Mouse (Mus musculus) kidney, adult 11 months (tissue): ENCODE data around the gene Nptn.
A peak's percentile ranks its signal among the peaks of the same experiment; 100 is the strongest.

Experiments
- DNase-seq: peaks from one replicate; pipeline ENCODE4 v3.0.0; 2022

Gene Nptn

DNA sequence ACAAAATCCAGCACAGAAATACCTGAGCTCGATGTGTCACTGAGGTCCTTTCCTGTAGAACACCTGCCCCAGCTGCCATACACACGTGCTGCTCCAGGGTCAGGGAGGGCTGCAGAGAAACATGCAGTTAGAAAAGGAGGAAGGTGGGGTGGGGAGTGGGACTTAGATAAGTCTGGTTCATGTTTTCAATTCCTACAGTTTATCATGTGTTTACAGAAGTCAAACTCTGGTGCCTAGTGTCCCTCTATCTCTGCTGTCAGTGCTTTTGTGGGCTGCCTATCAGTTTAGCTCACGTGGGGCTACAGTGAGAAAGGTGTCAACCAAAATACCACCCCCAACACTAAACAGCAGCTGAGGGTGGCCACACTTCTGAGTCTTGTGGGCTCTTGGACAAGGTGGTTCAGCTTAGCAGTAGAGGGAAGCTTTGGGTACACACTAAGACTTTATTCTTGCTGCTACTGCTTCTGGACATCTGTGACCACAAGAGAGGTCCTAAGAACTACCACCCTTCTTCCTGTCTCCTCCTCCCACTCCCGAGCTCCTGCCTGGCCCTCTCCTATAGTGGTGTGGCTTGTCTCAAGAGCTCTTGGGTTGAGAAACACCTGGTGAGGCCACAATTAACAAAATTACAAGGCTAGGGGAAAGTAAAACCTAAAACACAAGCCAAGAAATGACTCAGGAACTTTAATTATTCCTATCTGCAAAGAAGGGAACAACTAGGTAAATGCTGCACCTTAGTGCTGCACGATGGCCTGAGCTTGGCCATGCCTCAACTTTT lies 75.9 kb downstream of the Nptn start:
- DNase-seq = no peak

DNA sequence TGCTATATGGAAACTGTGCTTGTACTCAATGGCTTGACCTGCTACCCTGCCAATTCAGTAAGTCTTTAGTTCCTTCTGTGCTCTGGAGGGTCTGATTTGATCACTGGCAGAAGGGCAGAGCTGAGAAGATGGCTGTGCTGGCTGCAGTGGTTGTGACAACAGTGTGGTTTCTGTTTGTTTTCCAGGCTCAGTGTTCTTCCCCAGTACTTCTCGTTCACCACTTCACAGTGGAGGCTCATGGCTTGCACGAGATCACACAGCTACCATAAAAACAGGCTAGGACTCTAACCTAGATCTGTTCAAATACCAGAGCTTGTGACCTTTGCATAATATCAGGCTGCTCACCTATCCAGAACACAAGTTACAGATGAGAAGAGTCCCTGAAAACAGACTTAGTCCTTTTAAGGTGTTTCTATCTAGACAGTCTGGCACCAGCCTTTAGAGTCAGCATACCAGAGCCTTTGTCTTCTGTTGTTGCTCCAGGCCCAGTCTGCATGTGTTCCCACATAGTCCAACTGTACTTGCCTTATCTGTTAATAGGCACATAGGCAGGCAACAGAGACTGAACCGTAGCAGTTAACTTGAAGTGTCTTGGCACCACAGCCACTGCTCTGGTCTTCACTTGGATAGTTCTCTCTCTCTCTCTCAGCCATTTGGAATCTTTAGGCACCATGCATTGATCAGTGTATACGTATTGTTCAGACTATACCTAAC lies 76.7 kb downstream of the Nptn start:
- DNase-seq = no peak

DNA sequence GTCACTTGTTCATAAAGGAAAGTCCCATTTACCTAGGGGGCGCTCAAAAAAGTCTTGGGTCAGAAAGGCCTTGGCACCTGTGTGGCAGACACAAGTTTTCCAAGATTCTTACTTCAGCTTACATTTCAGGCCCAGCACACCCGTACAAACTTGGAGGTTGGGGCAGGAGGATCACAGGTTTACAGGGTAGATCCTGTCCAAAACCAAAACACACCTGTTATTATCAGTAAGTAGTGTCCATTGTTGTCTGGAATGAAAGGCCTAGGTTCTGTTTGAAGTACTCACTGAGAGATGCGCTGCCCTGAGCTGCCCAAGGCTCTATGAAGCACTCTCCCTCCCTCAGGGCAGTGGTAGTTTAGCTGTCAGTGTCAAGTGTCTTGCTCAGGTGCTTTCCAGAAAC lies 77.3 kb downstream of the Nptn start:
- DNase-seq = no peak

DNA sequence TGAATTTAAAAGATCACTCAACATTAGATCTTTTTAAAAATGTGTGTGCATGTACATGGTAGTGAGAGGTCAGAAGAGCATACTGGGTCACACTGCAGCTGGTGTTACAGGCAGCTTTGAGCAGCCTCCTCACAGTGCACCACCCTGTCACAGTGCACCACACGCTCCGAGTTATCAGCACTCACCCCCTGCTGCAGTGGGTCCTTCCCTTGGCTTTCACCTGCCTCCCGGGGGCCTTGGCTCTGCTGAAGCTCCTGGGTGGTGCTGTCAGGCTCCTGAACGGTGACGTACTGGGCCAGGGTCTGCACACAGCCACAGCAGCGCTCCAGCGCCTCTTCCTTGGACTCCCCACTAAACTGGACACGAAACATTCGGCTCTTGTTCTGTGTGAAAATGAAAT lies 77.9 kb downstream of the Nptn start:
- DNase-seq = no peak

DNA sequence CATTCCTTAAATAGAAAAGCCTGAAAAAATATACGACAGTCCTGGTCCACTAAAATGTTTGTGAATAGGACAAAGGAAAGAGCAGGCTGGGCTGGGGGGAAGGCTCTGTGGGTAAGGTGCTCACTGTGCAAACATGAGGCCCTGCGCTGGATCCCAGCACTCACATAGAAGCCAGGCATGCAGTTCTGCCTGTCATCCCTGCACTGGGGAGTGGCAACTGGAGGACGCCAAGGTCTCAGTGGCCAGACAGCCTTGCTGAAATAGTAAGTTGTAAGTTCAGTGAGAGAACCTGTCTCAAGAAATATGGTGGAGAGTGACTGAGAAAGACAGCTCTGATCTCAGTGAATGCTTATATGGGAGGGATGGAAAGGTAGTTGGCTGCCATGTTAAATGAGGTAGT lies 78.6 kb downstream of the Nptn start:
- DNase-seq = no peak

DNA sequence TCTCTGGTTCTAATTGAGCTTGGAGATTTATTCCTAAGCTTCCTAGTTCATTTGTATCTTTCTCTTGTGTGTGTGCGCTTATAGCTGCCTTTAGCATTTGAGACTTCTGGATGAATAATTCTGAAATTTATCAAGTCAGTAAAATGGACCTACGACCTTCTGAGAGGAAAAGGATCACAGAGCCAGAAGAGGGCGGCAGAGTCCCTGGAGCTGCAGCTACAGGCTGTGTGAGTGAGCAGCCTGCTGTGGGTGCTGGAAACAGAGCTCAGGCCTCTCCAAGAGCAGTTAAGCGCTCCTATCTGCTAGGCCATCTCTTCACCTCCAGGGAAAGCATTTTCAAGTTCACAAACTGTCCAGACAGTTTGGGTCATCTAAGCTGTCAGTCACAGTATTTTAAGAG lies 80.0 kb downstream of the Nptn start:
- no peak for DNase-seq

DNA sequence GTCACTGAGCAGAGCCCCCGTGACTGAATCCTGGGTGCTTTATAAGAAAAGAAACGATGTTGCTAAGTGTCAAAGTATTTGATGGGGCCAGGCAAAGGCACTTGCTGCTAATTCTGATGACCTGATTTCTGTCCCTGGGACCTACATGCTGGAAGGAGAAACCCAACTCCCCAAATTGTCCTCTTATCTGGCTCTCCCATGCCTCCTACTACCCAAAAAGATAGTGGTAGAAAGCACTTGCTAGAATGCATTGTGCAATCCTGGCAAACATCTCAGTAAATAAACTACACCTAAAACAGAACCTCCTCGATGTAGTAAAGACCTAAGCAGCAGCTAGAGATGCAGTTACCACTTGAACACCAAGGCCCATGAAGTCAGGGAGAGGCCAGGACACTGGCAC lies 80.8 kb downstream of the Nptn start:
- DNase-seq = no peak

DNA sequence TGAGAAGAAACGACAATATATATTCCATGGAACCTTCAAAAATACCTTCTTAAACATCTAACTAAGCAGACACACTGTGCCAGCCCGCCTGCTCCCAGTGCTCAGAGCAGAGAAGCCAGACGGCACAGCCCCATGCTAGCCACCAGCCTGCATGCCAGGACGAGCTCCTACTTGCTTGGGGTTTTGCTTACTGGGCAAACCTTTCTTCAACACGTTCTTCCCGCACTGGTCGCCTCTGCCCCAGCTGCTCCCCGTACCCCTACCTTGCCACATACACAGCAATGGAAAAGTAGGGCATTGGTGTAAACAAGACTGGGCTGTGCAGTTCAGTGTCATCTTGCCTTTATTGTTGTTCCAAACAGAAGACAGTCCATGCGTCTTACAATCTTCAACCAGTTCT lies 83.5 kb downstream of the Nptn start:
- DNase-seq = no peak

DNA sequence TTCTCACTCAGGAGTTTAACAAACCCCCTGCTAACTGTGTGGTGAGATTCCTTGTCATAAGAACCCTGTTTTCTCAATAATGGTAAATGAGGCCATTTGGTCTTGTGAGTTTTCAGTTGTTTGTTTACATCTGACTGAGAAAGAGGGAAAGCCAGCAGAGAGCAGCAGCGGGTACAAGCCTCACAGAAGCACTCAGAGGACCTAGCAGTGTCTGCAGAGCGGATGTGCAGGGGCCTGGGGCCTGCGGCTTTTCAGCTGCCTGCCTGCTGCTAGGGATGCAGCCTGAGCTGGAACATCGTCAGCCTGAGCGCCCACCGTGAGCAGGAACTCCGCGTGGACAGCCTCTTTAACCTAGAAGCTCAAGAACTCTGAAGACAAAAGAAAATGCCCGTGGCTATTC lies 84.2 kb downstream of the Nptn start:
- DNase-seq = no peak

DNA sequence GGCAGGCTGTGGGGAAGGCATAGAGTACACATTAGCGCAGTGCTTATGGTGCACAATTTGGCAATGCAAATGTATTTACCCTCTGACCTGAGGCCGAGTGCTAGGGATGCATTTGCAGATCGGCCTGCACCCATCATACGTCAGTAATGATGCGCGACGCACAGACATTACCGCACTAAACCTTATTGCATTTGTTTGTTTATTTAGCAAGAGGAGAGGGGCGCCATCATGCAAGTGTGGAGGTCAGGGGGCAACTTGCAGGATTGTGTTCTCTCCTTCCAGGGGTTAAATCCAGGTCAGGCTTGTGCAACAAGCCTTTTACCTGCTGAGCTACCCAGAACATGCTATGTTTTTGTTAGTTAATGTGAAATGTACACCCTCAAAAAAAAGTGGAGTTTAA lies 85.2 kb downstream of the Nptn start:
- no peak for DNase-seq

DNA sequence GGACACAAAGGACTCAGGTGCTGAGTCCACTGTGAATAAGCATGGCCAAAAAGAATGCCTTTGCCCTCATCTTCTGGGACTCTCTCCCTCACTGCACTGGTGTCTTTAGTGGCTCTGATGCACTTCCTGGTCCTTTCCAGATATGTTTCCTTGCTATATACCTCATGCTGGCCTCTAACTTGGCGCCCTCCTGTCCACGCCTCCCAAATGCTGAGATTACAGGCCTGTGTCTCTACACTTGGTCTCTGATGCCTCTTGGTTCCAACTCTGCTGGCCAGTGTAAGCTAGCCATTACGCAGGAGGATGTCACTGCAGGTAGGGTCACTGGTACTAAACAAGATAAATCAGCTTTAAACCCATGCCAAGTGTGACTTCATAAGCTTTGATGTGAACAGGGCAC lies 86.1 kb downstream of the Nptn start:
- no peak for DNase-seq

DNA sequence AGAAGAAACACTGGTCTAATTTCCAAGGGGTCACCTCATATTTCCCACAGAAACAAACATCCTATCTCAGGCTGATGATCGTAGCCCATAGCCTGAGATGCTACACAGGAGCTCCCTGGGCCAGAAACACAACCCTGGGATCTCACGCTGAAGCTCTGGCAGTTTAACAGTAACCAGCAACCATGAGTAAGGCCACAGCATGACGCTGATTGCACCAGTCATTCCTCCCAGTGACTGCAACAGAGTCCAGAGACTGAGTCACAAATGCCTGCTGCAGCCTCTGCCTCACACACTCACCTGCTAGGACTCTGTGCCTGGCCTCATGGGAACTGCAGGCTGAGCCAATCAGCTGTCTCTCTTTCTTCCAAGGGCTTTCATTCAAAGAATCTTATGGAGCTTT lies 87.0 kb downstream of the Nptn start:
- DNase-seq = no peak

DNA sequence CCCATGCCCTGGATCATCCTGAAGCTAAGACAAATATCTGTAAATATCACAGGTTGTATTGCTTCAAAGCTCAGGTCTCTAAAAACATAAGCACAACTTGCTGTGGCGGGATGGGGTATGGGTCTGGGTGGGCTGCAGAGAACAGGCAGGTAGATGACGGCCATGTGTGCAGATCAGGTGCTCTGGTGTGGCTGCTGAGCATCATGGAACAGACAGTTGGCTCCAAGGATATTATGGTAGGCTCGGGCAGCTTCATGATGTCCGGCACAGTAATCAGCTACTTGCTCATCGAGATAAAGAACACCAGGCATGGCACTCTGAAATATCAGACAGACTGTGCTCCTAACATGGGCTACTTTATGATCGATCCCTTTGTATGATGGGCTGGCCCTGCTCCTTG lies 87.8 kb downstream of the Nptn start:
- DNase-seq = no peak

DNA sequence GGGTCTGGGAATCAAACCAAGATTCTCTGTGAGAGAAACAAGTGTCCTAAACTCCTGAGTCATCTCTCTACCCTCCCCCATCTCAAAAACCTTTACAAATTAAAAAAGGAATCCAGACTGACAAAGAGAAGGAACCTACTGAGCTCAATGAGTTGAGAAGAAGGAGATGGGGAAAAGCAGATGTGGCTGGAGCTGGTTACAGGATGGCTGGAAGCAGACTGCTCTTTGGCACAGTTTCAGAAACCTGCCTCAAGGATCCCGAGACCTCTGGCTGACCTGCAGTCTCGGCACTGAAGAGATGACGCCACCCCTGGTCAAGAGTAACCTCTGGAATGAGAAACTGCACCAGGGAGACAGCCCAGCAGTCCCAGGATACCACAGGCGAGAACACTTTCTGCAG lies 90.4 kb downstream of the Nptn start:
- DNase-seq = peak; percentile 29

DNA sequence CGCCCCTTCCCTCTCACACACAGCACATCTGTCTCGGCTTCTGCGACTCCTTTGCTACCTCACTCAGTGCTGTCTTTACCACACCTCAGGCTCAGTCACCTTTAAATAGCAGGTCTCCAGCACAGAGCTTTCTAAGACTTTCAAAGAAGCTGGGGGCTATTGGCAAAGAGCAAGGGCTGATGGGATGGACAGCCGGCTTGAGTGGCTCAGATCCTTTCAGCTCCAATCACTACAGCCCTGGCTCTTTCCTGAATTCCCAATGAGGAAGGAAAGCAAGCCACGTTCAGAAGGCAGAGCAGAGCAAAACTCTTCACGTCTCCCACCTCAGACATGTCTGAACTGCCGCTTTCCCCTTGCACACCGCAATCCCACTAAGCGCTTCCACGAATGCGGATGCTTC lies 92.7 kb downstream of the Nptn start:
- DNase-seq = no peak

DNA sequence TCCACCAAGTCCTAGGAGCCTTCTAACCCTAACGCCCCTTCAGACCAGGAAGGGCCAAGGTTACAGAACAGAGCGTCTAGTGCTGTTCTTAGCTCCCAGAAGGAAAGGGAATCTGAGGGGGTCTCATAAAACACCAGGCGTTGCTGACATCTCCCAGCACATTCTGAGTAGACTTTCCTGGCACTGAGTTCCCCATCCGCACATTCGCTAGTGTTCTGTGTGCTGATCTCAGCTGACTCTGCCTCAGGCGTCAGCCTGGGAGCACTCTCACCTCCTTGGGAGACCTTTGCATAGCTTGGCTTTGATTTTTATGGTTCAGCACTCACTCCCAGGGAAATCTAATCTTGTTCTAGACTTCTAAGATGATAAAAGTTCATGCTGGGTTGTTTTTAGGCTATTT lies 93.3 kb downstream of the Nptn start:
- no peak for DNase-seq

DNA sequence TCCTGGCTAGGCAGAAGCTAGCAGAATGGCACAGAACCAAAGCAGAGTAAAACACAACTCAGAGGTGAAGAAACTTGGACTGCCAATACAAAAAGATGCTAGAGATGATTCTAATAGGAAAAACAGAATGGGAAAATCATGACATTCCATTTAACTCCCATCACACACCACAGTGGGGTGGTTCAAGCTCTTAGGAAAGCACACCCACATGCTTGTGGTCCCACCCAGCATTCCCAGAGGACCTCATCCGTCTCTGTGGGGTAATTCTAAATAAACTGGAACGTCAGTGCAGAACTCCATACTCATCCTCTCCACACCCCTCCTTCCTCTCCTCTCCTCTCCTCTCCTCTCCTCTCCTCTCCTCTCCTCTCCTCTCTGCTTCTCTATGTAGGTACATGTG lies 99.4 kb downstream of the Nptn start:
- DNase-seq = no peak

DNA sequence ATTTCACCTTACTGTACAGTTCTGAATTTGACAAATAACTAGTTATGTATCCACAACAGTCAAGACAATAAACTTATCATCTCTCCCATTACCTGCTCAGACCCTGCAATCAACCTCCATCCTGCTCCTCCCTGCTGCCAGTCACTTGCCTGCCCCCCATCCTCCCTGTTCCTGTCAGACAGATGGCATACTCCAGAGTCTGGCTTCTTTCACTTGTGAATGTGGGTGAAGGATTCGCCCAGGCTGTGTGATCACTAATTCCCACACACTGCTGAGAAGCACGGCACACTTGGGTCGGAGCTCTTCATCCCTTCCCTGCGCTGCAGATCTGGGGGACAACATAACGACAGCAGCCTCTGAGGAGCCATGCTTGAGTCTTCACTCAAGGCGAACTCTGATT lies 100.1 kb downstream of the Nptn start:
- no peak for DNase-seq

DNA sequence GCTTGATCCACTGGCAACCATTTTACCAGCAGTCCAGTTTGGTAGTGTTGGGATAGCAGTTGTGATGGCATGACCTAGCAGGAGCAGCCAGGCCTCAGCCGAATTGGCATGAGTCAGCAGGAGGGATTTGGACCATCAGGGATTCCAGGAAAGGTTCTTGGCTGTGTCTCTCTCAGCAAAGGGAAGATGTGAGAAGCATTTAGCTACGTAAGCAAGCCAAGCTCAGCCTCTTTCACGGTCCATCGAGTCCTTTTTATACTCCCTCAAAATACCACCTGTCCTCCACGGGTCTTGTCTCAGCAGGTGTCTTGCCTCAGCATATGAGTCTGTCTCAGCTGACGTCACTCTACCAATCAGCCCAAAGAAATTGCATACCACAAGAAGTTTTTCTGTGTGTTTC lies 101.3 kb downstream of the Nptn start:
- DNase-seq = peak; percentile 4

DNA sequence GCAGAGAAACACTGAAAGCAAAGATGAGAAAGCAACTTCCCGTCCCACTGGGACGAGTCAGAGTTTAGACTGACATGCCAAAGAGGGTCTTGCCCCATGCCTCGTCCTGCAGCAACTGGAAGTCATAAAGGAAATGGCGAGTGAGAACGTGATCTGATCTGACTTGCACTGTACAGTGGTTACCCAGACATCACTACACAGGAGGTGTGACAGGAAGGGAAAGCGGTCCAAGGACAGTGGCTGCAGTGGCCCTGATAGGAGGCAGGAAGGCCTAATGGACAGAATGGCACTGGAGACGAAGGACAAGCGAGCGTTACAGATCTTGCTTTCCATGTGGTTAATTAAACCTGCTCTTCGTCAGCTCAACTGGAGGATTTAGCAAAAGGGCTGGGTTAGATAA lies 103.2 kb downstream of the Nptn start:
- no peak for DNase-seq

DNA sequence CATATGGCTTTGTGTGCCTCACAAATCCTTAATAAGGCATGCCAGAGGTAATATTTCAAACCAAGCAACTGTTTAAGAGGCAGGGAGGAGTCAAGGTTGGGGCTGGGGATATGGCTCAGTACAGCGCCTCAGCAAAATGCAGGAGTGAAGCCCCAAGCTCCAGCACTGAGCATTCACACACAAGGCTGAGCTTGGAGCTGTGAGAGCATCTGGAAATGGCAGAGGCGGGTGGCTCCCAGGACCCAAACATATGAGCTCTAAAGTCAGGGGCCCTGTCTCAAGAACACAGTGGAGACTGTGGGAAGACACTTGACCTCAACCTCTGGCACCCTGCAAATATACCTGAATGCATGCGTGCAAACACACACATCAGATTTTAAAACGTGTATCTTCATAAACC lies 106.0 kb downstream of the Nptn start:
- no peak for DNase-seq

DNA sequence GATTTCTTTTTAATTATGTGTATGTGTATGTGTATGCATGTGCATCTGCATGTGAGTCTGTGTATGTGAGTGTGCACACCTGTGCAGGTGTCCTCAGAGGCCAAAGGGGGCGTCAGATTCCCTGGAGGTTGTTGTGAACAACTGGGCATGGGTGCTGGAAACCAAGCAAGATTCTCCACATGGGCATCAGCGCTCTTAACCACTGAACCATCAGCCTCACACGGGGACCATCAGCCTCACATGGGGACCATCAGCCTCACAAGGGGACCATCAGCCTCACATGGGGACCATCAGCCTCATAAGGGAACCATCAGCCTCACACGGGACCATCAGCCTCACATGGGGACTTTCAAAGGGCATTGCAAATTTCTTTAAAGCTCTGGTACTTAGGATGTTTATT lies 108.7 kb downstream of the Nptn start:
- DNase-seq = no peak

DNA sequence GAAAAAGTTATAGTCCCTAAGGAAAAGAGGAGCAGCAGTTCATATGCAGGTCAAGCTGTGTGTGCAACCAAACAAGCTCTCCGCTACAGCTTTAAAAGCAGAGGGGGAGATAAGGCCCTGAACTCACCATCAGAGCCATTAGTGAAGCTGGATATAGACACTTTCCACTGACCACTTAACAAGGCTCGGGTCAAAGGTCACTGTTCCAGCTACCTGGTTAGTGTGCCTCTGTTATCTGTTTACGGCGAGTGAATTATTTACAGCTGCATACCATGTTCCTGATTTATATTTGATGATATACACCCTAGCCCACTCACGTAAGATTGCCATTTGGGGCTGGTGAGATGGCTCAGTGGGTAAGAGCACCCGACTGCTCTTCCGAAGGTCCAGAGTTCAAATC lies 109.4 kb downstream of the Nptn start:
- no peak for DNase-seq

DNA sequence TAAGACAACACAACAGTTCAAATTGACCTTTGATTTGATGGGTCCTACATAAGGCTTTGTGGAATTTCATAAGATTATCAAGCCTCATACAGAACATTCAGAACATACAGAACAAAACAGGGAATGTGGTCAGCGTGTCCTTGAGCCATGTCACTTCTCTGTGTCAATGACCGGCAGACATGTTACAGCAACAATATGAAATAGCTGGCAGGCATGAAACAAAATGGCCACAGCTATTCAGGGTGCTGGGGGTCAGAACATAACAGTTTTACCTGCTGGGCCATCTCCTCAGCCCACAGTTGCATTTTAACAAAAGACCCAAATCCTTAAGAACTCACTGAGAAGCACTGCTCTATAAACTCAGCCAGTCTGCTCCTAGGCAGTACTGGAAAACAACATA lies 116.4 kb downstream of the Nptn start:
- no peak for DNase-seq

DNA sequence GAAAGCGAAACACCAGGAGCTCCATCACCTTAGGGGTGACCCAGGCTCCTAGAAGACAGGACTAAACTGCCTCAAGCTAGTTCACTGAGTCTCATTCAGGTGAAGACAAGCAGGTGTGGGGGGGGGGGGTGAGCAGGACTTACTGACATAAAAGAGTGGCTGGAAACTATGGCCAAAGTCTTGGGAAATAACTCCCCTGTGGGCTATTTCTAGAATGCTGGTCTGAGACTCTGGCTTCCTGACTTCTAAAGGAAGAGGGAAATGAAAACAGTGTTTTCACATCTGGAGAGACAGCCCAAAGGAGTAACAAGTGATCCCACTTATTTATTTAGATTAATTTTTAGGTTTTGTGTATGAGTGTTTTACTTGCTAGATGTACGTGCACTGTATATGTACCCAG lies 119.7 kb downstream of the Nptn start:
- no peak for DNase-seq
